Mouse (Mus musculus): ENCODE data around the gene Sgta. TPM values are rescaled to one million over a fixed set of nuclear protein-coding genes. Genes with fewer than 3 reads are reported as not detected.

The Sgta gene
- total and polyA plus RNA-seq, 2 experiments from 2014 or later, result 236 to 325 TPM

- Histone ChIP-seq H3K27ac (ENCODE audit: low read depth, low read length) (no peak overlapping the region), H3K27me3 (ENCODE audit: insufficient read depth, low read length) (no peaks in the 10 kb centered on the region), H3K36me3 (ENCODE audit: insufficient read depth, low read length) (no peaks in the 10 kb centered on the region), H3K9me3 (ENCODE audit: low read length) (no peaks in the 10 kb centered on the region), H3K4me1 (ENCODE audit: insufficient read depth, low read length) (no peaks in the 10 kb centered on the region), H3K9ac (replicated peaks; ENCODE audit: low read length, poor library complexity, severe bottlenecking) (no peak overlapping the region), H3K4me2 (ENCODE audit: low read depth, low read length, poor library complexity, severe bottlenecking) (no peak overlapping the region), H3K4me3 (ENCODE audit: low read depth, low read length) (no peak overlapping the region)
- no peak for ATAC-seq (ENCODE audit: low FRiP score)
- no peak for DNase-seq (ENCODE audit: low spot score)
- no peak for TF ChIP-seq CTCF (IDR thresholded peaks at IDR 0.05)
- 79% methylated on average over 7 of the region's 7 CpGs for WGBS
Measured at GRCm38 (mm10) chr10:81090621-81091020, 30.6 kb upstream of the Sgta start.

DNA sequence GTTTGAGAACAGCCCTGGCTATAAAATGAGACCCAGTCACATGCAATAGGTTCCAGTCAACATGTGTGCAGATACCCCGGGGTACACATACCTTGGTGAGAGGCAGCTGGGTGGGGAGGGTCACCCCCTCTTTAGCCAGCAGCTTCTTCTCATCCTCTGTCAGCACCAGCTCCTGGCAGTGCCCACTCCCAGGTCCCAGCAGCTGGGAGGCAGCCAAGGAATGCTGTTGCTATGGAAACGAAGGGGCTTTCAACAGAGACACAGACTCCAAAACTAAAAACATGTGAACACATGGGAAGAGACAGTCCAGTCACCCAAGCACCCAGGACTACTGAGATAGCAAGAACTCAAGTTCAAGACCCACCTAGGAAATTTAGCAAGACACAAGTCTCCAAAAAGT is 29.2 kb upstream of the Sgta start:
- Histone ChIP-seq H3K9ac (replicated peaks; ENCODE audit: low read length, poor library complexity, severe bottlenecking) (no peak overlapping the region), H3K4me2 (ENCODE audit: low read depth, low read length, poor library complexity, severe bottlenecking) (no peak overlapping the region), H3K4me1 (ENCODE audit: insufficient read depth, low read length) (no peaks in the 10 kb centered on the region), H3K9me3 (ENCODE audit: low read length) (no peaks in the 10 kb centered on the region), H3K36me3 (ENCODE audit: insufficient read depth, low read length) (no peaks in the 10 kb centered on the region), H3K27ac (ENCODE audit: low read depth, low read length) (no peak overlapping the region), H3K27me3 (ENCODE audit: insufficient read depth, low read length) (no peaks in the 10 kb centered on the region), H3K4me3 (ENCODE audit: low read depth, low read length) (no peak overlapping the region)
- 52% methylated on average over 2 of the region's 2 CpGs for WGBS
- DNase-seq (ENCODE audit: low spot score), result peak; percentile 71
- TF ChIP-seq CTCF (IDR thresholded peaks at IDR 0.05), result no peak
- no peak for ATAC-seq (ENCODE audit: low FRiP score)

DNA sequence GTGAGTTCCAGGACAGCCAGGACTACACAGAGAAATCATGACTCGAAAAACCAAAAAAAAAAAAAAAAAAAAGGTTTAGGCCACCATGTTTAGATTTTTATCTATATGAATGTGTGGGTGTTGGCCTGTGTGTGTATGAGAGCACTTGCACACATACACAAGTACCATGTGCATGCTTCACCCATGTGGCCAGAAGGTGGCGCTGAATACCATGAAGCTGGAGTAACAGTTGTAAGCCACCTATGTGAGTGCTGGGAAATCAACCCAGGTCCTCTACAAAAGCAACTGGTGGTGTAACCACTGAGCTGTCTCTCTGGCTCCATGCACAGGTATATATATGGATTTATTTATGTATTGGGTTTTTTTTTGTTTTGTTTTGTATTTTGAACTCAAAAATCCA is 27.0 kb upstream of the Sgta start:
- WGBS, result 45% methylated on average over 2 of the region's 2 CpGs
- Histone ChIP-seq H3K4me2 (ENCODE audit: low read depth, low read length, poor library complexity, severe bottlenecking) (no peak overlapping the region), H3K9me3 (ENCODE audit: low read length) (no peaks in the 10 kb centered on the region), H3K27me3 (ENCODE audit: insufficient read depth, low read length) (no peaks in the 10 kb centered on the region), H3K4me3 (ENCODE audit: low read depth, low read length) (no peak overlapping the region), H3K36me3 (ENCODE audit: insufficient read depth, low read length) (peaks cover 6% of the 10 kb centered on the region), H3K4me1 (ENCODE audit: insufficient read depth, low read length) (no peaks in the 10 kb centered on the region), H3K9ac (replicated peaks; ENCODE audit: low read length, poor library complexity, severe bottlenecking) (no peak overlapping the region), H3K27ac (ENCODE audit: low read depth, low read length) (no peak overlapping the region)
- TF ChIP-seq CTCF (IDR thresholded peaks at IDR 0.05), result peak; percentile 39
- ATAC-seq (ENCODE audit: low FRiP score) (no peak), DNase-seq (ENCODE audit: low spot score) (no peak)

GRCm38 (mm10) chr10:81082168-81082960 is 22.4 kb upstream of the Sgta start:
- 0 out of 2 replicates have a peak, but pooled peaks have one; percentile 29 for ATAC-seq (ENCODE audit: low FRiP score)
- peak; percentile 89 for TF ChIP-seq CTCF (IDR thresholded peaks at IDR 0.05)
- Histone ChIP-seq H3K9me3 (ENCODE audit: low read length) (no peaks in the 10 kb centered on the region), H3K36me3 (ENCODE audit: insufficient read depth, low read length) (peaks cover 52% of the 10 kb centered on the region), H3K4me1 (ENCODE audit: insufficient read depth, low read length) (no peaks in the 10 kb centered on the region), H3K4me2 (ENCODE audit: low read depth, low read length, poor library complexity, severe bottlenecking) (no peak overlapping the region), H3K4me3 (ENCODE audit: low read depth, low read length) (no peak overlapping the region), H3K27ac (ENCODE audit: low read depth, low read length) (no peak overlapping the region), H3K9ac (replicated peaks; ENCODE audit: low read length, poor library complexity, severe bottlenecking) (no peak overlapping the region), H3K27me3 (ENCODE audit: insufficient read depth, low read length) (no peaks in the 10 kb centered on the region)
- WGBS, result 76% methylated on average over 7 of the region's 7 CpGs
- peak; percentile 81 for DNase-seq (ENCODE audit: low spot score)

- Histone ChIP-seq H3K4me3 (ENCODE audit: low read depth, low read length) (no peak overlapping the region), H3K4me2 (ENCODE audit: low read depth, low read length, poor library complexity, severe bottlenecking) (no peak overlapping the region), H3K27me3 (ENCODE audit: insufficient read depth, low read length) (no peaks in the 10 kb centered on the region), H3K36me3 (ENCODE audit: insufficient read depth, low read length) (peaks cover 69% of the 10 kb centered on the region), H3K9me3 (ENCODE audit: low read length) (no peaks in the 10 kb centered on the region), H3K4me1 (ENCODE audit: insufficient read depth, low read length) (no peaks in the 10 kb centered on the region), H3K27ac (ENCODE audit: low read depth, low read length) (no peak overlapping the region), H3K9ac (replicated peaks; ENCODE audit: low read length, poor library complexity, severe bottlenecking) (no peak overlapping the region)
- no peak for TF ChIP-seq CTCF (IDR thresholded peaks at IDR 0.05)
- ATAC-seq (ENCODE audit: low FRiP score), result no peak
- 96% methylated on average over 31 of the region's 31 CpGs for WGBS
- no peak for DNase-seq (ENCODE audit: low spot score)
Measured at GRCm38 (mm10) chr10:81080008-81080655, 20.2 kb upstream of the Sgta start.

- no peak for ATAC-seq (ENCODE audit: low FRiP score)
- Histone ChIP-seq H3K27ac (ENCODE audit: low read depth, low read length) (no peak overlapping the region), H3K4me1 (ENCODE audit: insufficient read depth, low read length) (no peaks in the 10 kb centered on the region), H3K27me3 (ENCODE audit: insufficient read depth, low read length) (no peaks in the 10 kb centered on the region), H3K36me3 (ENCODE audit: insufficient read depth, low read length) (peaks cover 86% of the 10 kb centered on the region), H3K4me3 (ENCODE audit: low read depth, low read length) (no peak overlapping the region), H3K9ac (replicated peaks; ENCODE audit: low read length, poor library complexity, severe bottlenecking) (no peak overlapping the region), H3K9me3 (ENCODE audit: low read length) (no peaks in the 10 kb centered on the region), H3K4me2 (ENCODE audit: low read depth, low read length, poor library complexity, severe bottlenecking) (no peak overlapping the region)
- 90% methylated on average over 11 of the region's 11 CpGs for WGBS
- TF ChIP-seq CTCF (IDR thresholded peaks at IDR 0.05), result no peak
- no peak for DNase-seq (ENCODE audit: low spot score)
Measured at GRCm38 (mm10) chr10:81077916-81078315, 17.9 kb upstream of the Sgta start.

Measured in midbrain, postnatal 0 days (tissue).